Mouse (Mus musculus) embryonic fibroblast, embryonic 13.5 days (primary cell): ENCODE measurements around the gene Dpy19l3.

Source experiments
- CTCF ChIP-seq: IDR thresholded peaks from 2 replicates; pipeline ENCODE4 v1.5.1; 2011; ENCODE audit warnings: mild to moderate bottlenecking, control low read depth, low read length, moderate library complexity, borderline replicate concordance; ENCODE audit not compliant: insufficient read depth
- POLR2A ChIP-seq: IDR thresholded peaks from 2 replicates; pipeline ENCODE4 v1.6.1; 2011; ENCODE audit warnings: low read depth, mild to moderate bottlenecking, control low read depth, low read length, moderate library complexity

DNA sequence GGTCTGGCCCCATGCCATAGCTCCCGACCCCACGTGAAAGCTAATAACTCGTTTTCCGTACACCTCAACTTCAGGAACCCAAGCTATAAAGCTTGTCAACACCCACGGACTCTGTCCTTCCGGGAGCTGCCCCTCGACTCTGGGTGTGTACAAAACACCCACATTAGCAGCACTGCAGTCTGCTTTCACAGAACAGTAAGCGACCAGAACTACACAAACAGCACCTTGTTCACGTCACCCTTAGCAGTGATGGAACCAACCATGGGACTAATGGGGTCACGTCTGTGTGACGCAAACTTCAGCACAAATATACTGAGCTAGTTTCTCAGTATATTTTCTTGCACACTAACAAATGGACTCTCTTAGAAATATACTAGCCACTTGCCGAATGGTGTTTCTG is 19.9 kb upstream of the Dpy19l3 start:
- TF ChIP-seq POLR2A (no peak), CTCF (no peak)
